Mouse (Mus musculus) liver, embryonic 14.5 days (tissue): ENCODE measurements at regions not wholly inside any gene's neighbourhood (a gene's known extent, or its start where the extent isn't known, plus 50 kb on each side); places are given as distances from the start of the nearest gene placed in this dataset.

Experiments
- ATAC-seq: fragments of 200-750 bp; cut with Nextera tagmentation; 2 replicates; pipeline ENCODE4 v1.8.0; 2017; ENCODE audit warnings: moderate number of reproducible peaks, mild to moderate bottlenecking, moderate library complexity; ENCODE audit not compliant: insufficient read depth
- DNase-seq, 3 experiments: peaks; one replicate each; pipeline ENCODE4 v3.0.0-alpha.2; 2012 to 2013; ENCODE audit warnings: low read depth in 3 of 3, low spot score in 3 of 3
- H3K27ac ChIP-seq: fragments of 300-500 bp; sonication (generic); 2 replicates; pipeline ENCODE4 v1.5.1; 2014; ENCODE audit warnings: moderate library complexity, mild to moderate bottlenecking, control low read depth, inconsistent platforms
- H3K27me3 ChIP-seq: fragments of 300-500 bp; sonication (generic); 2 replicates; pipeline ENCODE4 v1.6.1; 2014; ENCODE audit warnings: mild to moderate bottlenecking, low read length, moderate library complexity; ENCODE audit not compliant: control insufficient read depth, insufficient read depth
- H3K36me3 ChIP-seq: fragments of 300-500 bp; sonication (generic); replicated peaks from 2 replicates; pipeline ENCODE4 v1.6.1; 2014; ENCODE audit warnings: low read depth; ENCODE audit not compliant: control insufficient read depth, insufficient read depth
- H3K4me1 ChIP-seq, 2 experiments: fragments of 200-500 bp in 1 of 2; fragments of 300-500 bp in 1 of 2; sonication (generic) in 1 of 2; replicated peaks; 2 replicates each; pipeline ENCODE4 v1.6.1; 2012 to 2014; ENCODE audit warnings: antibody characterized with exemption in 1 of 2, inconsistent platforms in 1 of 2, low read length in 1 of 2; ENCODE audit not compliant: control insufficient read depth in 2 of 2, insufficient read depth in 2 of 2
- H3K4me2 ChIP-seq: fragments of 300-500 bp; sonication (generic); 2 replicates; pipeline ENCODE4 v1.6.1; 2014; ENCODE audit warnings: low read depth, mild to moderate bottlenecking, control low read depth, moderate library complexity
- H3K4me3 ChIP-seq, 2 experiments: fragments of 200-500 bp in 1 of 2; fragments of 300-500 bp in 1 of 2; sonication (generic) in 1 of 2; 2 replicates each; pipeline ENCODE4 v1.5.1; 2012 to 2014; ENCODE audit warnings: low read depth in 2 of 2, low read length in 2 of 2, mild to moderate bottlenecking in 2 of 2, control low read depth in 1 of 2, inconsistent platforms in 1 of 2, moderate library complexity in 1 of 2; ENCODE audit not compliant: insufficient read depth in 1 of 2
- H3K9ac ChIP-seq: fragments of 300-500 bp; sonication (generic); replicated peaks from 2 replicates; pipeline ENCODE4 v1.6.1; 2014; ENCODE audit warnings: mild to moderate bottlenecking, control low read depth, moderate library complexity
- H3K9me3 ChIP-seq: fragments of 300-500 bp; sonication (generic); 2 replicates; pipeline ENCODE4 v1.6.1; 2016; ENCODE audit warnings: low read length, mixed read lengths; ENCODE audit not compliant: control insufficient read depth
- CTCF ChIP-seq: IDR thresholded peaks from 2 replicates; pipeline ENCODE4 v1.5.1; 2016; ENCODE audit warnings: antibody characterized with exemption, low read depth, control low read depth
- EP300 ChIP-seq: IDR thresholded peaks from 2 replicates; pipeline ENCODE4 v1.6.1; 2016; ENCODE audit warnings: antibody characterized with exemption, low read depth
- WGBS: fragments of 180-500 bp; shearing (Covaris S2); extraction: QIAGEN DNeasy Blood & Tissue Kit; methylation state at CpG from one replicate; pipeline ENCODE4 v1.1.7; 2014; ENCODE audit not compliant: insufficient replicate concordance; 5-methylcytosine and 5-hydroxymethylcytosine counted together

GRCm38 (mm10) chr10:51329386-51329785 is 151.0 kb upstream of the Gm49339 start:
- TF ChIP-seq CTCF, result no peak
- no peak for TF ChIP-seq EP300
- H3K4me3 ChIP-seq, result no peak overlapping the region
- 76% methylated on average over 2 of the region's 2 CpGs for WGBS
- H3K4me2 ChIP-seq, result no peak overlapping the region
- ATAC-seq, result no peak
- no peaks in the 10 kb centered on the region for H3K27me3 ChIP-seq
- no peaks in the 10 kb centered on the region for H3K36me3 ChIP-seq
- H3K4me1 ChIP-seq, result no peaks in the 10 kb centered on the region
- no peak overlapping the region for H3K9ac ChIP-seq
- no peak for DNase-seq
- H3K27ac ChIP-seq, result no peak overlapping the region
- H3K9me3 ChIP-seq, result no peaks in the 10 kb centered on the region
